Mouse (Mus musculus): ENCODE data around the gene Frmd4a. TPM values are rescaled to one million over a fixed set of nuclear protein-coding genes. Genes with fewer than 3 reads are reported as not detected.

Gene Frmd4a
- total RNA-seq, 1 experiment: 9.3 TPM

GRCm38 (mm10) chr2:4544360-4544759 is 526.8 kb downstream of the Frmd4a start:
- peaks cover 0 to 25% of the 10 kb centered on the region in 2 experiments; a peak in 3 of 4 replicates for H3K4me1 ChIP-seq (ENCODE audit: control insufficient read depth in 2 of 2, insufficient read depth in 2 of 2, low read length in 2 of 2, poor library complexity in 1 of 2)
- no peak for DNase-seq (ENCODE audit: low read depth, low spot score)
- no peaks in the 10 kb centered on the region for H3K9me3 ChIP-seq (ENCODE audit: control insufficient read depth, insufficient read depth, low read depth, low read length)
- no peaks in the 10 kb centered on the region for H3K36me3 ChIP-seq (ENCODE audit: control insufficient read depth, insufficient read depth, low read length, poor library complexity, severe bottlenecking)
- no peak overlapping the region for H3K27ac ChIP-seq (ENCODE audit: insufficient read depth, low read depth, low read length, poor library complexity, severe bottlenecking)
- H3K4me3 ChIP-seq (ENCODE audit: insufficient read depth in 1 of 2, low read depth in 1 of 2, low read length in 2 of 2, poor library complexity in 1 of 2, severe bottlenecking in 1 of 2): no peak overlapping the region
- TF ChIP-seq ZC3H11A (IDR thresholded peaks at IDR 0.05; ENCODE audit: borderline replicate concordance, low read depth, low read length): no peak
- no peak for TF ChIP-seq MAFK (IDR thresholded peaks at IDR 0.05; ENCODE audit: insufficient read depth, low read depth, low read length)
- no peak for TF ChIP-seq CHD2 (IDR thresholded peaks at IDR 0.05; ENCODE audit: low read depth, low read length)
- TF ChIP-seq ZNF384 (IDR thresholded peaks at IDR 0.05; ENCODE audit: low read depth, low read length): no peak
- no peak for TF ChIP-seq HCFC1 (IDR thresholded peaks at IDR 0.05; ENCODE audit: borderline replicate concordance, insufficient read depth, low read length)
- in situ Hi-C loops (cut with MboI; ENCODE audit: low sequenced_read_pairs in 2 of 2, unreplicated experiment in 2 of 2): no loop called here
- H3K9ac ChIP-seq (ENCODE audit: insufficient read depth, low read depth, low read length, poor library complexity, severe bottlenecking): no peak overlapping the region

GRCm38 (mm10) chr2:4545261-4545660 is 527.7 kb downstream of the Frmd4a start:
- Histone ChIP-seq H3K4me1 (ENCODE audit: control insufficient read depth in 2 of 2, insufficient read depth in 2 of 2, low read length in 2 of 2, poor library complexity in 1 of 2) (peaks cover 2 to 24% of the 10 kb centered on the region in 2 experiments; a peak in 3 of 4 replicates), H3K4me3 (ENCODE audit: insufficient read depth in 1 of 2, low read depth in 1 of 2, low read length in 2 of 2, poor library complexity in 1 of 2, severe bottlenecking in 1 of 2) (no peak overlapping the region), H3K27ac (ENCODE audit: insufficient read depth, low read depth, low read length, poor library complexity, severe bottlenecking) (no peak overlapping the region), H3K9me3 (ENCODE audit: control insufficient read depth, insufficient read depth, low read depth, low read length) (no peaks in the 10 kb centered on the region), H3K9ac (ENCODE audit: insufficient read depth, low read depth, low read length, poor library complexity, severe bottlenecking) (no peak overlapping the region), H3K36me3 (ENCODE audit: control insufficient read depth, insufficient read depth, low read length, poor library complexity, severe bottlenecking) (no peaks in the 10 kb centered on the region)
- in situ Hi-C loops (cut with MboI; ENCODE audit: low sequenced_read_pairs in 2 of 2, unreplicated experiment in 2 of 2): no loop called here
- DNase-seq (ENCODE audit: low read depth, low spot score): no peak
- TF ChIP-seq MAFK (IDR thresholded peaks at IDR 0.05; ENCODE audit: insufficient read depth, low read depth, low read length) (no peak), CHD2 (IDR thresholded peaks at IDR 0.05; ENCODE audit: low read depth, low read length) (no peak), HCFC1 (IDR thresholded peaks at IDR 0.05; ENCODE audit: borderline replicate concordance, insufficient read depth, low read length) (no peak), ZNF384 (IDR thresholded peaks at IDR 0.05; ENCODE audit: low read depth, low read length) (no peak), ZC3H11A (IDR thresholded peaks at IDR 0.05; ENCODE audit: borderline replicate concordance, low read depth, low read length) (no peak)

GRCm38 (mm10) chr2:4547003-4547662 is 529.6 kb downstream of the Frmd4a start:
- no peak overlapping the region for H3K4me3 ChIP-seq (ENCODE audit: insufficient read depth in 1 of 2, low read depth in 1 of 2, low read length in 2 of 2, poor library complexity in 1 of 2, severe bottlenecking in 1 of 2)
- H3K9me3 ChIP-seq (ENCODE audit: control insufficient read depth, insufficient read depth, low read depth, low read length): no peaks in the 10 kb centered on the region
- H3K4me1 ChIP-seq (ENCODE audit: control insufficient read depth in 2 of 2, insufficient read depth in 2 of 2, low read length in 2 of 2, poor library complexity in 1 of 2): peaks cover 2 to 17% of the 10 kb centered on the region in 2 experiments; a peak in 2 of 4 replicates
- in situ Hi-C loops (cut with MboI; ENCODE audit: low sequenced_read_pairs in 2 of 2, unreplicated experiment in 2 of 2): no loop called here
- DNase-seq (ENCODE audit: low read depth, low spot score): no peak
- no peak for TF ChIP-seq ZC3H11A (IDR thresholded peaks at IDR 0.05; ENCODE audit: borderline replicate concordance, low read depth, low read length)
- no peak for TF ChIP-seq CHD2 (IDR thresholded peaks at IDR 0.05; ENCODE audit: low read depth, low read length)
- no peak for TF ChIP-seq MAFK (IDR thresholded peaks at IDR 0.05; ENCODE audit: insufficient read depth, low read depth, low read length)
- TF ChIP-seq HCFC1 (IDR thresholded peaks at IDR 0.05; ENCODE audit: borderline replicate concordance, insufficient read depth, low read length): no peak
- no peak for TF ChIP-seq ZNF384 (IDR thresholded peaks at IDR 0.05; ENCODE audit: low read depth, low read length)
- H3K36me3 ChIP-seq (ENCODE audit: control insufficient read depth, insufficient read depth, low read length, poor library complexity, severe bottlenecking): no peaks in the 10 kb centered on the region
- no peak overlapping the region for H3K9ac ChIP-seq (ENCODE audit: insufficient read depth, low read depth, low read length, poor library complexity, severe bottlenecking)
- no peak overlapping the region for H3K27ac ChIP-seq (ENCODE audit: insufficient read depth, low read depth, low read length, poor library complexity, severe bottlenecking)

- in situ Hi-C loops (cut with MboI; ENCODE audit: low sequenced_read_pairs in 2 of 2, unreplicated experiment in 2 of 2): no loop called here
- Histone ChIP-seq H3K27ac (ENCODE audit: insufficient read depth, low read depth, low read length, poor library complexity, severe bottlenecking) (no peak overlapping the region; the same call in 1 of the 2 replicates), H3K9ac (ENCODE audit: insufficient read depth, low read depth, low read length, poor library complexity, severe bottlenecking) (no peak overlapping the region), H3K36me3 (ENCODE audit: control insufficient read depth, insufficient read depth, low read length, poor library complexity, severe bottlenecking) (no peaks in the 10 kb centered on the region), H3K9me3 (ENCODE audit: control insufficient read depth, insufficient read depth, low read depth, low read length) (no peaks in the 10 kb centered on the region), H3K4me3 (ENCODE audit: insufficient read depth in 1 of 2, low read depth in 1 of 2, low read length in 2 of 2, poor library complexity in 1 of 2, severe bottlenecking in 1 of 2) (no peak overlapping the region), H3K4me1 (ENCODE audit: control insufficient read depth in 2 of 2, insufficient read depth in 2 of 2, low read length in 2 of 2, poor library complexity in 1 of 2) (peaks cover 2 to 10% of the 10 kb centered on the region in 2 experiments; a peak in 2 of 4 replicates)
- no peak for TF ChIP-seq CHD2 (IDR thresholded peaks at IDR 0.05; ENCODE audit: low read depth, low read length)
- no peak for TF ChIP-seq HCFC1 (IDR thresholded peaks at IDR 0.05; ENCODE audit: borderline replicate concordance, insufficient read depth, low read length)
- no peak for TF ChIP-seq MAFK (IDR thresholded peaks at IDR 0.05; ENCODE audit: insufficient read depth, low read depth, low read length)
- TF ChIP-seq ZNF384 (IDR thresholded peaks at IDR 0.05; ENCODE audit: low read depth, low read length): no peak
- no peak for TF ChIP-seq ZC3H11A (IDR thresholded peaks at IDR 0.05; ENCODE audit: borderline replicate concordance, low read depth, low read length)
- DNase-seq (ENCODE audit: low read depth, low spot score): no peak
These were observed 531.8 kb downstream of the Frmd4a start for GRCm38 (mm10) chr2:4549271-4549670.

Measured in ES-E14 (cell line).